Mouse (Mus musculus) lung, postnatal 0 days (tissue): Measurements from ENCODE around the gene Klf3.

Source experiments
- CTCF ChIP-seq: IDR thresholded peaks from 2 replicates; pipeline ENCODE4 v1.5.1; 2016; ENCODE audit warnings: antibody characterized with exemption, mild to moderate bottlenecking
- EP300 ChIP-seq: IDR thresholded peaks from 2 replicates; pipeline ENCODE4 v1.6.1; 2016; ENCODE audit warnings: antibody characterized with exemption, mild to moderate bottlenecking, control low read depth

DNA sequence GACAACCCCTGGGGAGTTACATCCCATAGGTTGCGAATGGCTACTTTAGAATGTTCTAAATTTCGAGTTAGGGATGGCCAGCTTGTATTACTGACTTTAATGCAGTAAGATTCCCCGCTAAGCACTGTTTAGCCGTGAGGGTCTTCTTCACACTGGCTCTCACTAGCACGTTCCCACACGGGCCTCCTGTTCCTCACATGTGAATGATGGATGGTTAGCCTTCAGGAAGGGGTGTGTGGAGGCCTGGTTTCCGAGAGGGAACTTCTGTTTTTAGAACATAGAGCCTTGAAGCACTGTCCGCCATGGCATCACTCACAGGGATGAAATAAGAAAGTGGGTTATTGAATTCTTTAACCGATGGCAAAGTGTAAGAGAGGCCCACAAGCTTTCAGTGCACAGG is 25.1 kb downstream of the Klf3 start:
- TF ChIP-seq EP300: no peak
- no peak for TF ChIP-seq CTCF
